Mouse (Mus musculus) lung, adult 18-20 months (tissue): ENCODE measurements around the gene Tmem212.

Experiments used
- DNase-seq, 2 experiments: peaks; one replicate each; pipeline ENCODE4 v3.0.0; 2022; ENCODE audit warnings: mixed read lengths in 2 of 2

The Tmem212 gene

GRCm38 (mm10) chr3:27898178-27898577 lies 2.0 kb upstream of the Tmem212 start:
- no peak for DNase-seq

GRCm38 (mm10) chr3:27886578-27886977 lies 9.6 kb downstream of the Tmem212 start:
- no peak for DNase-seq

GRCm38 (mm10) chr3:27885585-27885984 lies 10.6 kb downstream of the Tmem212 start:
- no peak for DNase-seq

- DNase-seq: peak; percentile 46 to 52
Observed at GRCm38 (mm10) chr3:27881897-27882835, 14.0 kb downstream of the Tmem212 start.

GRCm38 (mm10) chr3:27878854-27879610 lies 17.1 kb downstream of the Tmem212 start:
- no peak for DNase-seq

- no peak for DNase-seq
Observed at GRCm38 (mm10) chr3:27873268-27874073, 22.7 kb downstream of the Tmem212 start.

GRCm38 (mm10) chr3:27872429-27872828 lies 23.7 kb downstream of the Tmem212 start:
- DNase-seq: no peak

- DNase-seq: no peak
Observed at GRCm38 (mm10) chr3:27871891-27872290, 24.3 kb downstream of the Tmem212 start.

- peak; percentile 86 to 90 for DNase-seq
Observed at GRCm38 (mm10) chr3:27871371-27871770, 24.8 kb downstream of the Tmem212 start.

- DNase-seq: no peak
Observed at GRCm38 (mm10) chr3:27868681-27869080, 27.5 kb downstream of the Tmem212 start.

GRCm38 (mm10) chr3:27867731-27868130 lies 28.4 kb downstream of the Tmem212 start:
- no peak for DNase-seq

GRCm38 (mm10) chr3:27862821-27863740 lies 33.1 kb downstream of the Tmem212 start:
- peak; percentile 83 to 88 for DNase-seq

- DNase-seq: peak; percentile 81 to 85
Observed at GRCm38 (mm10) chr3:27861601-27862000, 34.6 kb downstream of the Tmem212 start.

- DNase-seq: no peak
Observed at GRCm38 (mm10) chr3:27861086-27861485, 35.1 kb downstream of the Tmem212 start.

- DNase-seq: peak; percentile 36 to 57
Observed at GRCm38 (mm10) chr3:27859161-27859561, 37.0 kb downstream of the Tmem212 start.

- no peak for DNase-seq
Observed at GRCm38 (mm10) chr3:27858441-27859115, 37.6 kb downstream of the Tmem212 start.

- no peak for DNase-seq
Observed at GRCm38 (mm10) chr3:27856288-27856687, 39.9 kb downstream of the Tmem212 start.

- no peak for DNase-seq
Observed at GRCm38 (mm10) chr3:27854431-27855180, 41.6 kb downstream of the Tmem212 start.

GRCm38 (mm10) chr3:27843266-27843665 lies 52.9 kb downstream of the Tmem212 start:
- DNase-seq: no peak

GRCm38 (mm10) chr3:27842856-27843255 lies 53.3 kb downstream of the Tmem212 start:
- DNase-seq: no peak
